Mouse (Mus musculus) limb, embryonic 14.5 days (tissue): ENCODE results near the gene Xdh. TPM values are rescaled to one million over a fixed set of nuclear protein-coding genes. Genes with fewer than 3 reads are reported as not detected.

ENCODE experiments used
- ATAC-seq: fragments of 200-750 bp; cut with Nextera tagmentation; 2 replicates; pipeline ENCODE4 v1.8.0; 2017; ENCODE audit warnings: low read depth, moderate number of reproducible peaks, moderate TSS enrichment; ENCODE audit not compliant: low FRiP score
- DNase-seq: peaks from one replicate; pipeline ENCODE4 v3.0.0-alpha.2; 2015; ENCODE audit warnings: low spot score
- H3K27ac ChIP-seq: fragments of 300-500 bp; sonication (generic); replicated peaks from 2 replicates; pipeline ENCODE4 v1.5.1; 2014; ENCODE audit warnings: low read depth, mild to moderate bottlenecking, low read length, moderate library complexity, mixed read lengths
- H3K27me3 ChIP-seq: fragments of 300-500 bp; sonication (generic); 2 replicates; pipeline ENCODE4 v1.6.1; 2014; ENCODE audit warnings: low read length, mixed read lengths; ENCODE audit not compliant: control insufficient read depth, insufficient read depth
- H3K36me3 ChIP-seq: fragments of 300-500 bp; sonication (generic); 2 replicates; pipeline ENCODE4 v1.6.1; 2014; ENCODE audit warnings: mild to moderate bottlenecking, low read length, moderate library complexity, mixed read lengths; ENCODE audit not compliant: control insufficient read depth, insufficient read depth
- H3K4me1 ChIP-seq: fragments of 300-500 bp; sonication (generic); 2 replicates; pipeline ENCODE4 v1.6.1; 2014; ENCODE audit warnings: antibody characterized with exemption, low read length, mixed read lengths; ENCODE audit not compliant: control insufficient read depth, insufficient read depth
- H3K4me2 ChIP-seq: fragments of 300-500 bp; sonication (generic); replicated peaks from 2 replicates; pipeline ENCODE4 v1.6.1; 2014; ENCODE audit warnings: low read depth, mild to moderate bottlenecking, low read length, moderate library complexity; ENCODE audit not compliant: severe bottlenecking
- H3K4me3 ChIP-seq: fragments of 300-500 bp; sonication (generic); replicated peaks from 2 replicates; pipeline ENCODE4 v1.5.1; 2014; ENCODE audit warnings: low read length
- H3K9ac ChIP-seq: fragments of 300-500 bp; sonication (generic); 2 replicates; pipeline ENCODE4 v1.6.1; 2014; ENCODE audit warnings: mild to moderate bottlenecking, low read depth, low read length, moderate library complexity; ENCODE audit not compliant: severe bottlenecking
- H3K9me3 ChIP-seq: fragments of 300-500 bp; sonication (generic); 2 replicates; pipeline ENCODE4 v1.6.1; 2016; ENCODE audit warnings: low read length; ENCODE audit not compliant: control insufficient read depth
- POLR2A ChIP-seq: fragments of 200-500 bp; IDR thresholded peaks from 2 replicates; pipeline ENCODE4 v1.8.0; 2012; ENCODE audit warnings: inconsistent platforms, mild to moderate bottlenecking, moderate library complexity, borderline replicate concordance; ENCODE audit not compliant: insufficient read depth, insufficient read length; ENCODE audit errors: extremely low read depth
- WGBS: fragments of 180-500 bp; shearing (Covaris S2); extraction: QIAGEN DNeasy Blood & Tissue Kit; methylation state at CpG from one replicate; pipeline ENCODE4 v1.1.7; 2014; 5-methylcytosine and 5-hydroxymethylcytosine counted together
- polyA plus RNA-seq, 2 experiments: library from polyadenylated mRNA; depleted of rRNA in 1 of 2; stranded (reverse) in 1 of 2; unstranded in 1 of 2; fragments of >200 nt; fragmentation: Nextera tagmentation in 1 of 2; extraction: Ambion mirVana in 1 of 2; gene quantifications; 2 replicates each; pipeline versions ENCODE4 v1.2.1 to v1.2.3; 2012 to 2014

Xdh gene
- polyA plus RNA-seq, 2 experiments, result 0.72 to 1.1 TPM

DNA sequence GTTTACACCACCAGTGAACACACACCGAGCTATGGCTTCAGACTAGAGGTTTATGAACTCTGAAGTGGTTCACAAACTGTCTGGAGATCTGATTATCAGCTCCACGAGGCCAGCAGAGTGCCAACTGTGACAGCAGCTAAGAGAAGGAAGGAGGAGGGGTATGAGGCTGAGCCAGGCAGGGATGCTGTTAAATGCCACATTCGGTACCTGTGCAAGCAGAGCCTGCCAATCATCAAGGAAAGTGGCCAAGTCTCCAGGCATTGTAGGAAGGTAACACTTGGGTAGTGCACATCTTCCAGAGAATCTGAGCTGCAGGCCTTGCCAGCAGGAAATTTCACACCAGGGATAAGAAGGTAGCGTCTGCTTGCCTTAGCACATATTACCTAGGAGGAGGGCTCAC is 15.7 kb downstream of the Xdh start:
- Histone ChIP-seq H3K36me3 (no peaks in the 10 kb centered on the region), H3K27ac (no peak overlapping the region), H3K9ac (no peak overlapping the region), H3K27me3 (no peaks in the 10 kb centered on the region), H3K4me1 (no peaks in the 10 kb centered on the region), H3K4me3 (no peak overlapping the region), H3K4me2 (no peak overlapping the region), H3K9me3 (no peaks in the 10 kb centered on the region)
- 69% methylated on average over 4 of the region's 4 CpGs for WGBS
- ATAC-seq (no peak), DNase-seq (no peak)
- TF ChIP-seq POLR2A, result no peak

DNA sequence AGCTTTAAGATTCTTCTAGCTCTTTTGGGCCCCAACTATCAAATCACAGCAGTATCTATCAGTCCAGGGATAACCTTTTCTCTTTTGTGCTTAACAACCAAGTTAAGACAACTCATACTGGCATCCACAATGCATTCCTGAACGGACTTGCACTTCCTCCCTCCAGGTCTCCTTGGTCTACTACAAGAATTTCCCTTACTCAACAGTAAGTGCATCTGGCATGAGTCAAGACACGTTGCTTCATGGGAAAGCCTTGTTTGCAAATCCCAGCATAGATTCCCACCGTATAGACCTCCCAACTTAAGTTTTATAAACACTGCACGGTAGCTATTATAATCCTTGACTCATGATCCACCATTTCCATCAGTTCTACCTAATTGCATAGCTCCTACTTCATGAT is 16.4 kb downstream of the Xdh start:
- no peaks in the 10 kb centered on the region for H3K4me1 ChIP-seq
- no peaks in the 10 kb centered on the region for H3K9me3 ChIP-seq
- H3K36me3 ChIP-seq, result no peaks in the 10 kb centered on the region
- no peak overlapping the region for H3K27ac ChIP-seq
- H3K4me2 ChIP-seq, result no peak overlapping the region
- no peak for ATAC-seq
- H3K4me3 ChIP-seq, result no peak overlapping the region
- H3K9ac ChIP-seq, result no peak overlapping the region
- no peak for TF ChIP-seq POLR2A
- H3K27me3 ChIP-seq, result no peaks in the 10 kb centered on the region
- WGBS, result 73% methylated on average over 4 of the region's 4 CpGs
- DNase-seq, result no peak

DNA sequence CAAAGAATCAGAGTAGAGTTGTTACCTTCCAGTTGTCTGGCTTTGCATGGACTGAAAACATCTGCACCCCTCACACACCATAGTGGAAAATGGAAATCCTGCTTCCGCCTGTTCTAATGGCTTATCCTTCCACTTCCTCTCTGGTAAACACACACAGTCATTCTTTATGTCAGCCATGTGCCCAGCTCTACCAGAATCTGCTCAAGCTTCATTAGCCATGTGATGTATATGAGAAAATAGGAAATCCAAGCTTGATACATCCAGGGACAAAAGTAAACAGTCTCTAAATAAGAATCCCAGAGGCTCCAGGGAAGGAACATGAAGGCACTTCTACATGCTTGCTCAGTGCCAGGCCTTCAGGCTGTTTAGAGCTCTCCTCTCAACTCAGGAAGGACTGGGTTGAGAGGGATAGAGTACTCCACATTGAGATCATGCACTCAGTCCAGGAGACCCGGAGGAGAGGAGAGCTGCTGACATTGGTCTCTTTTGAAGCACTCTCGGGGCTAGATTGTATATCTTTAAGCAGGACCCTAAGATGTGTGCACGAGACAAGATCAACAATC is 17.4 kb downstream of the Xdh start:
- no peak overlapping the region for H3K9ac ChIP-seq
- H3K4me3 ChIP-seq, result no peak overlapping the region
- no peaks in the 10 kb centered on the region for H3K4me1 ChIP-seq
- DNase-seq (no peak), ATAC-seq (no peak)
- no peak overlapping the region for H3K27ac ChIP-seq
- TF ChIP-seq POLR2A, result no peak
- H3K4me2 ChIP-seq, result no peak overlapping the region
- H3K9me3 ChIP-seq, result no peaks in the 10 kb centered on the region
- no peaks in the 10 kb centered on the region for H3K36me3 ChIP-seq
- H3K27me3 ChIP-seq, result no peaks in the 10 kb centered on the region
- WGBS, result 79% methylated on average over 4 of the region's 4 CpGs

DNA sequence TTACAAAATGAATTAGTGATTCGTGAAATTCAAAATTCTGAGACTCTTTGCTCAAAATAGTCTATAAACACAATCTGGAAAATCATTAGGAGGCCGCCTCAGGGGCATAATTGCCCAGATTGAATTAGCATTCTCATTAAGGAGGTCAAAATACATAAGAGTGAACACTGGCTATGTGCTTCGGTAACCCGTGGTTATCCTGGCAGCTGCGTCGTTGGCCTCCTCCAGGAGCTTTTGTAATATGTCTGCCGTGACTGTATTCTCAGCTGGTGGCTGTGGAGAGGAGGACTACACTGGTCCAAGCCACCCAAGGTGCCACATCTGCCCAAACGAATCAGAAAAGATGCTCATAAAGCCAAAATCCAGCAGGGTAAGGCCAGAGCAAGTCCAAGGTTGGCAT is 30.5 kb downstream of the Xdh start:
- no peak overlapping the region for H3K27ac ChIP-seq
- DNase-seq (no peak), ATAC-seq (no peak)
- H3K36me3 ChIP-seq, result no peaks in the 10 kb centered on the region
- H3K27me3 ChIP-seq, result no peaks in the 10 kb centered on the region
- WGBS, result 60% methylated on average over 8 of the region's 8 CpGs
- no peak overlapping the region for H3K4me3 ChIP-seq
- H3K4me2 ChIP-seq, result no peak overlapping the region
- no peaks in the 10 kb centered on the region for H3K9me3 ChIP-seq
- H3K9ac ChIP-seq, result no peak overlapping the region
- no peaks in the 10 kb centered on the region for H3K4me1 ChIP-seq
- no peak for TF ChIP-seq POLR2A

DNA sequence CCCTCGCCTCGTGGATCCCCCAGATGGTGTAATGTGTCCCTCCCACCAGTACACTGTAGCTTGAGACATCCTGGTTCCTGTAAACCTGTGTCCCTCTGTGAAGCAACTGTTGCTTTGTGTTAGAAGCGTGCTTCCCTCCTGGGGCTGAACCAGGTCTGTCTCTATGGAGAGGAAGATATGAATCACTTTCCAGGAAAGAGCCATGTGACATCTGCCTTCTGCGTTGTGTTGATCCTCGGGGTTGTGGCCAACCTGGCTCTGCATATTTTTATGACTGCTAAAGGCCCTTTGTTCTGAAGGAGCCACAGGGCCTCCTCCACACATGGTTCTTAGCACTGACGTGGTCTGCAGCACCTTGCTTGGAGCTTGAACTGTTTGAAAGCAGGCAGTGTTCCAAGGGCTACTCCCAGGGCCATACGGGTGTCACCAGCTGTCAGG is 31.0 kb downstream of the Xdh start:
- 40% methylated on average over 7 of the region's 7 CpGs for WGBS
- H3K9me3 ChIP-seq, result no peaks in the 10 kb centered on the region

DNA sequence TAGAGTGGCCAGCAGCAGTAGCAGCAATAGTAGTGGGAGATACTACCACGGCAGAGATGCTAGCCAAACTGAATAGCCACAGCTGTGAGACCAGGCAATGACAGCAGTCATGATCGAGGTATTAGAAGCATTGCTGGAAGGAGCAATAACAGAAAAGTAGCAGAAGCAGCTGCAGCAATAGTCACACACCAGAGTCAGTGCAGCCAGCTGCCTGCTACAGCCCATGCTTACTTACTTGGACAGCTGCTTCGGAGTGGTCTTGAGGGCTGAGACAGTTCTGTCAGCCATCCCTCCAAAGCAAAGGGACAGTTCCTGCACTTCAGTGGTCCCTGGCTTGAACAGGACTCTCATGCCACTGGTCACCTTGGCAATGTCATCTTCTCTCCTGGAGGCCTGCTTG is 31.9 kb downstream of the Xdh start:
- Histone ChIP-seq H3K4me3 (no peak overlapping the region), H3K27me3 (no peaks in the 10 kb centered on the region), H3K27ac (no peak overlapping the region), H3K9ac (no peak overlapping the region), H3K4me2 (no peak overlapping the region), H3K36me3 (no peaks in the 10 kb centered on the region), H3K9me3 (no peaks in the 10 kb centered on the region), H3K4me1 (no peaks in the 10 kb centered on the region)
- TF ChIP-seq POLR2A, result no peak
- no peak for DNase-seq
- ATAC-seq, result peak; percentile 70
- 75% methylated on average over 3 of the region's 3 CpGs for WGBS

More for the DNA sequence above, 31.0 kb downstream of the Xdh start:
- H3K27me3 ChIP-seq, result no peaks in the 10 kb centered on the region
- no peak overlapping the region for H3K4me3 ChIP-seq
- no peak overlapping the region for H3K4me2 ChIP-seq
- no peaks in the 10 kb centered on the region for H3K36me3 ChIP-seq
- no peaks in the 10 kb centered on the region for H3K4me1 ChIP-seq
- TF ChIP-seq POLR2A, result no peak
- no peak overlapping the region for H3K9ac ChIP-seq
- ATAC-seq (no peak), DNase-seq (no peak)
- H3K27ac ChIP-seq, result no peak overlapping the region
